15 mouse cellular contexts compared by ENCODE assay signal in the genomic region with DNA sequence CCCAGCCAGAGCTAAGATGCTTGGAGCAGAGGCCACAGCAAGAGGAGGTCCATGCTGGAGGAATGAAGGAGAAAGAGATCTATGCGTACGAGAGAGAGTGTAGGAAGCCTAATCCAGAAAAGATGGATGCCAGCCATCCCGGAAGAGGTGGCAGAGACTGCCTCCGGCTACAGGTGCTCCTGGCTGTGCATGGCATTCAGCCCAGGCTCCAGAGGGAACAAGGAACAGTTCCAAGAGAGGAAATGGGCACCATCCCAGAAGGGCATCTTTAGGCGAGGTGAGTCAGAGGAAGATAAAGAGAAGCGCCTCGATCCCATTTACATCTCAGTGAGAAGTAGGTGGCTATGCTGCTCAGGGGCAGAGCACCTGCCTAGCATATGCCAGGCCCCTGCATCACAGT. TPM values are rescaled to one million over a fixed set of nuclear protein-coding genes. Genes with fewer than 3 reads are reported as not detected.
A peak's percentile ranks its signal among the peaks of the same experiment; 100 is the strongest.
DNase-seq lines count a peak whose midpoint lies in the region; ATAC-seq lines count a peak whose summit lies in the region.
"Had no signal": no experiment of that assay in that cellular context is flagged by ENCODE, and none has a peak within 500 bp of the region (broad histone marks: within the 10 kb centered on the region; RNA-seq: fewer than 3 reads in every experiment).

No protein-coding gene starts in this region.

- peak; percentile 45 for DNase-seq in layer of hippocampus, adult 11-12 months (ENCODE audit: low spot score)
- no peak for DNase-seq in layer of hippocampus, postnatal 25 days (ENCODE audit: extremely low spot score in 1 of 2, low spot score in 1 of 2)
- peak; percentile 46 for DNase-seq in urinary bladder, postnatal 14 days (ENCODE audit: low spot score)
- DNase-seq in urinary bladder, postnatal 25 days (ENCODE audit: low spot score) = no peak
- peak; percentile 99 for DNase-seq in cerebellum, adult 9-10 months
- DNase-seq in heart, postnatal 4 days = no peak
- no peak for DNase-seq in heart, adult 11 months
- DNase-seq: gastrocnemius, postnatal 36 days; heart, postnatal 36 days; kidney, adult 9 months; layer of hippocampus, postnatal 36 days; liver, embryonic 13.5 days had no signal

- no peak for ATAC-seq in granulocyte monocyte progenitor cell, adult 5-6 weeks (replicated peaks; ENCODE audit: poor library complexity, severe bottlenecking)

RNA-seq across cellular contexts. Expression of gene Mpp3, which starts 2.9 kb away (rescaled TPM):
- total RNA-seq in layer of hippocampus, postnatal 25 days (2021) = 10 to 100 TPM; 80.5 to 82.4 TPM
- total RNA-seq in heart, postnatal 4 days (2021) = 1 to 10 TPM; 6.2 to 7.4 TPM
- total RNA-seq in granulocyte monocyte progenitor cell, adult 5-6 weeks (2014; fragmentation: Nextera tagmentation) = not detected in 2 replicates
- not detected in 2 replicates for total RNA-seq in granulocyte monocyte progenitor cell, adult 5-6 weeks (2017)

RNA-seq across cellular contexts. Expression of gene Cd300lg, which starts 10.2 kb away (rescaled TPM):
- total RNA-seq in layer of hippocampus, postnatal 25 days (2021) = not detected
- total RNA-seq in heart, postnatal 4 days (2021) = 10 to 100 TPM; 32.3 to 36.2 TPM
- total RNA-seq in granulocyte monocyte progenitor cell, adult 5-6 weeks (2014; fragmentation: Nextera tagmentation) = 0.26 and 1.1 TPM in 2 replicates
- 0.36 and 2.0 TPM in 2 replicates for total RNA-seq in granulocyte monocyte progenitor cell, adult 5-6 weeks (2017)
- total RNA-seq: G1E; layer of hippocampus, postnatal 36 days had no signal

RNA-seq across cellular contexts. Expression of gene Dusp3, which starts 44.3 kb away (rescaled TPM):
- 100 to 1,000 TPM; 145 to 154 TPM for total RNA-seq in layer of hippocampus, postnatal 25 days (2021)
- 100 to 1,000 TPM; 149 to 162 TPM for total RNA-seq in heart, postnatal 4 days (2021)
- total RNA-seq in granulocyte monocyte progenitor cell, adult 5-6 weeks (2014; fragmentation: Nextera tagmentation) = 3.9 and 4.3 TPM in 2 replicates
- 0.95 and 1.1 TPM in 2 replicates for total RNA-seq in granulocyte monocyte progenitor cell, adult 5-6 weeks (2017)

RNA-seq across cellular contexts. Expression of gene Cfap97d1, which starts 47.1 kb away (rescaled TPM):
- not detected for total RNA-seq in layer of hippocampus, postnatal 25 days (2021)
- not detected for total RNA-seq in heart, postnatal 4 days (2021)
- total RNA-seq in granulocyte monocyte progenitor cell, adult 5-6 weeks (2014; fragmentation: Nextera tagmentation) = not detected in 2 replicates
- total RNA-seq in granulocyte monocyte progenitor cell, adult 5-6 weeks (2017) = not detected in 2 replicates
- total RNA-seq: adrenal gland, postnatal 4 days; G1E; gastrocnemius, postnatal 36 days; heart, postnatal 36 days; layer of hippocampus, postnatal 36 days had no signal

RNA-seq across cellular contexts. Expression of gene Mpp2, which starts 57.2 kb away (rescaled TPM):
- total RNA-seq in layer of hippocampus, postnatal 25 days (2021) = 100 to 1,000 TPM; 149 TPM
- 1 to 10 TPM; 6.1 to 7.3 TPM for total RNA-seq in heart, postnatal 4 days (2021)
- not detected in 2 replicates for total RNA-seq in granulocyte monocyte progenitor cell, adult 5-6 weeks (2014; fragmentation: Nextera tagmentation)
- 0.04 TPM in 1 of 2 replicates, not detected in the other for total RNA-seq in granulocyte monocyte progenitor cell, adult 5-6 weeks (2017)

Comparison
In these comparisons a context has a peak if more than half of its experiments do, and no peak if none do; other contexts are left out.
1. DNase-seq: peak in layer of hippocampus, adult 11-12 months (single experiment), urinary bladder, postnatal 14 days (single experiment) and cerebellum, adult 9-10 months (single experiment); none in layer of hippocampus, postnatal 25 days (0 of 2), urinary bladder, postnatal 25 days (single experiment), heart, postnatal 4 days (single experiment) and heart, adult 11 months (single experiment).
2. RNA of gene Mpp3, which starts 2.9 kb away (total RNA-seq): 80.5 to 82.4 TPM in layer of hippocampus, postnatal 25 days; 6.2 to 7.4 TPM in heart, postnatal 4 days and not detected in granulocyte monocyte progenitor cell, adult 5-6 weeks; every median in the first group is over 4 times any median in the second.
3. RNA of gene Cd300lg, which starts 10.2 kb away (total RNA-seq): 32.3 to 36.2 TPM in heart, postnatal 4 days; 0.26 to 2.0 TPM in granulocyte monocyte progenitor cell, adult 5-6 weeks and not detected in layer of hippocampus, postnatal 25 days; every median in the first group is over 10 times any median in the second.
4. RNA of gene Dusp3, which starts 44.3 kb away (total RNA-seq): 149 to 162 TPM in heart, postnatal 4 days and 145 to 154 TPM in layer of hippocampus, postnatal 25 days; 0.95 to 4.3 TPM in granulocyte monocyte progenitor cell, adult 5-6 weeks; every median in the first group is over 10 times any median in the second.